Mouse (Mus musculus) kidney, embryonic 16.5 days (tissue): ENCODE measurements around the gene Cdkn2aip. TPM values are rescaled to one million over a fixed set of nuclear protein-coding genes. Genes with fewer than 3 reads are reported as not detected.

Source experiments
- ATAC-seq: fragments of 200-750 bp; cut with Nextera tagmentation; 2 replicates; pipeline ENCODE4 v1.8.0; 2017; ENCODE audit warnings: moderate TSS enrichment; ENCODE audit not compliant: low FRiP score, low TSS enrichment
- H3K27ac ChIP-seq: fragments of 300-500 bp; sonication (generic); 2 replicates; pipeline ENCODE4 v1.5.1; 2014; ENCODE audit warnings: low read length
- H3K27me3 ChIP-seq: fragments of 300-500 bp; sonication (generic); 2 replicates; pipeline ENCODE4 v1.6.1; 2014; ENCODE audit warnings: low read length, control low read depth, mixed read lengths; ENCODE audit not compliant: insufficient read depth
- H3K36me3 ChIP-seq: fragments of 300-500 bp; sonication (generic); 2 replicates; pipeline ENCODE4 v1.6.1; 2014; ENCODE audit warnings: low read length, control low read depth, mixed read lengths; ENCODE audit not compliant: insufficient read depth
- H3K4me1 ChIP-seq: fragments of 300-500 bp; sonication (generic); 2 replicates; pipeline ENCODE4 v1.6.1; 2014; ENCODE audit warnings: low read length, control low read depth, mixed read lengths; ENCODE audit not compliant: insufficient read depth
- H3K4me2 ChIP-seq: fragments of 300-500 bp; sonication (generic); replicated peaks from 2 replicates; pipeline ENCODE4 v1.6.1; 2014; ENCODE audit warnings: low read depth, low read length
- H3K4me3 ChIP-seq: fragments of 300-500 bp; sonication (generic); 2 replicates; pipeline ENCODE4 v1.5.1; 2014; ENCODE audit warnings: mild to moderate bottlenecking, low read length
- H3K9ac ChIP-seq: fragments of 300-500 bp; sonication (generic); replicated peaks from 2 replicates; pipeline ENCODE4 v1.6.1; 2014; ENCODE audit warnings: low read length
- H3K9me3 ChIP-seq: fragments of 300-500 bp; sonication (generic); 2 replicates; pipeline ENCODE4 v1.6.1; 2016; ENCODE audit warnings: low read length, control low read depth
- WGBS: fragments of 180-500 bp; shearing (Covaris S2); extraction: QIAGEN DNeasy Blood & Tissue Kit; methylation state at CpG from one replicate; pipeline ENCODE4 v1.1.7; 2014; 5-methylcytosine and 5-hydroxymethylcytosine counted together
- polyA plus RNA-seq: library from polyadenylated mRNA; unstranded; fragments of >200 nt; fragmentation: Nextera tagmentation; extraction: Ambion mirVana; gene quantifications from 2 replicates; pipeline ENCODE4 v1.2.1, GENCODE M21; 2015

Gene Cdkn2aip
- 28.0 and 28.8 TPM in 2 replicates for polyA plus RNA-seq

DNA sequence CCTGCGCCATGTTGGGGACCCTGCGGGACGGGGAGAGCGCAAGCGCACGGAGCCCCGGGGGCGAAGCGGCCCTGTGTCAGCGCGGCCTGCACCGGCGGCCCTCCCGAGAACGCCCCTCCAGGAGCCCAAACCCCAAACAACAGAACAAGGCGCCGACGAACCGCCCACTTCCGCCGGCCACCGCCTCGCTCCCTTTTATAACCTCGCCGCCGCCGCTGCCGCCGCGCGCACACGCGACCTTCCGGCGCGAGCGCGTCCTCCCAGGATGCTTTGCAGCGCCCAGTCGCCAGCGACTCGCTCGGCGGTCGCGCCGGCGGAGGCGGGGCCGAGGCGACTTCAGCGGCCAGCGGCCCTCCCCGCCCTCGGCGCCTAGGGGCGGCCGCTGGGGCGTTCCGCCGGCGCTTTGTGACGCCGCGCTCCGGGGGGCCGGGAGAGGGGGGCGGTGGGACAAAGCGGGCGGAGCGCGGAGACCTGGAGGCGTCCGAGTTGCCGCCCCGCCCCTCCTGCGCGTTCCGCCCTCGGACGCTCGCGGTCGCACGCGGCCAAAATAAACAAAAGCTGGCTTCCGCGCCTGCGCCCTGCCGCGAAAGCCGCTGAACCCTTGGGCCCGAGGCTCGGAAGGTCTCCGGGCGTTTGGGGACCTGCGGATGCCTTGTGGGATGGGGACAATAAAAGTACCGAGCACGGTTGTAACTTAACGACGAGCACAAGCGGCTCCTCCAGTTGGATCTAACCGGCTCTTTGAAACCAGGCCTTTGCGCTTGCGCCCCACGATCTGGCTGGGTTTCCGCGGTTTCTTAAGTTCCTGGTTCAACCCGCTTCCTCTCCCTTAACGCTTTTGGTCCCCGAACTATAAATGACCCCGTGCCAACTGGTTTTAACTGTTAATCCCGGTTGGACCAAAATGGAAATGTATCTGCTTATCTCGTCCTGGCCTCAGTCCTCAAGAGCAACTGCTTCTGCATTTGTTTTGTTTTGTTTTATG is at the start of gene Cdkn2aip:
Gene Cdkn2aip, minus strand, starts transcription at position 172 of the 985 bp plus-strand sequence.
- Histone ChIP-seq H3K27ac (peak within 1 kb of the TSS; percentile 97), H3K9ac (peak within 1 kb of the TSS; percentile 93), H3K9me3 (no peaks in the 10 kb centered on the region), H3K36me3 (peaks cover 14% of the 10 kb centered on the region), H3K4me2 (peak within 1 kb of the TSS; percentile 62), H3K4me3 (peak within 1 kb of the TSS; percentile 99), H3K27me3 (no peaks in the 10 kb centered on the region), H3K4me1 (peaks cover 12% of the 10 kb centered on the region)
- WGBS, result under 1% methylated on average over 90 of the region's 114 CpGs
- ATAC-seq, result peak; percentile 97

DNA sequence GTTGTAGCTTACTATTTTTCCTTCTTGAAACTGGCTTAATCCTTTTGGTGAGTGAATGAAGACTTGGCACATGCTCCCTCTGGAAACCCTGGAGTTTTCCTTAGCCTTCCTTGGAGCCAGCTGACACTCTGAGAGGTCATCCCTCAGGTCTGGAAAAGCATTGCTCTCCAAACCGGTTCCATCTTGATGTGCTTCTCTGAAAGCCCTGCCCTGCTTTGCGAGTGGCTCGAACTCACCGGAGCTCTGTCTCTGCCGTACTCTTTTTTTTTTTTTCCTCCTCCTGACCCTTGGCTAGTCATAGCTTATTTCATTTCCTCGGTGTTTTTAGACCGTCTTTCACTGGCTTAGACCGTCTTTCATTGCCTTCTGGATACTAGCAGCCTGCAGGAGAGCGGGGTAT is 49.5 kb upstream of the Cdkn2aip start:
- H3K4me1 ChIP-seq, result peaks cover 31% of the 10 kb centered on the region
- 25% methylated on average over 9 of the region's 9 CpGs for WGBS
- ATAC-seq, result peak; percentile 37; the same call in 1 of the 2 replicates
- peak overlapping the region; percentile 21 for H3K4me3 ChIP-seq
- no peak overlapping the region for H3K9ac ChIP-seq
- no peaks in the 10 kb centered on the region for H3K9me3 ChIP-seq
- no peaks in the 10 kb centered on the region for H3K27me3 ChIP-seq
- peak overlapping the region; percentile 68; the same call in 1 of the 2 replicates for H3K27ac ChIP-seq
- no peaks in the 10 kb centered on the region for H3K36me3 ChIP-seq
- peak overlapping the region; percentile 51 for H3K4me2 ChIP-seq

DNA sequence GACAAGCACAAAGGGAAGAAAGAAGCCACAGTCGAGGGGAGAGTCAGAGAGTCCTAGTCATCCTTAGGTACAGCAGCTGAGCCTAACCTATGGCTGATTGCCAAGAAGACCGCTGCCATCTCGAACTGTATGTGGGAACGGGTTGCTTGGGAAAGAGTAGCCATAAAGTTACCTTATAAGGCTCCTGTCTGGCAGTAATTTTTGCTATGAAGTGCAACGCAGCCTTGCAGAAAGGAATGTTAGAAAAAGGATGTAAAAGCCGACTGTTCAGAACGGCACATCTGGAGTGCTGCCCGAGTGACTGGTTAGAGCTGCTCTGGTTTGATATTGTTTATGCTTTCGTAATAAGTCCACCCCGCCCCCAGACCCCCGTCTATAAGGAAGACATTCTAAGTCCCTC is 47.0 kb upstream of the Cdkn2aip start:
- Histone ChIP-seq H3K4me2 (peak overlapping the region; percentile 7; the same call in 1 of the 2 replicates), H3K4me1 (peaks cover 31% of the 10 kb centered on the region), H3K9me3 (no peaks in the 10 kb centered on the region), H3K4me3 (no peak overlapping the region), H3K27ac (peak overlapping the region; percentile 56; the same call in 1 of the 2 replicates), H3K9ac (no peak overlapping the region), H3K27me3 (no peaks in the 10 kb centered on the region), H3K36me3 (no peaks in the 10 kb centered on the region)
- ATAC-seq, result no peak
- WGBS, result 45% methylated on average over 11 of the region's 11 CpGs

DNA sequence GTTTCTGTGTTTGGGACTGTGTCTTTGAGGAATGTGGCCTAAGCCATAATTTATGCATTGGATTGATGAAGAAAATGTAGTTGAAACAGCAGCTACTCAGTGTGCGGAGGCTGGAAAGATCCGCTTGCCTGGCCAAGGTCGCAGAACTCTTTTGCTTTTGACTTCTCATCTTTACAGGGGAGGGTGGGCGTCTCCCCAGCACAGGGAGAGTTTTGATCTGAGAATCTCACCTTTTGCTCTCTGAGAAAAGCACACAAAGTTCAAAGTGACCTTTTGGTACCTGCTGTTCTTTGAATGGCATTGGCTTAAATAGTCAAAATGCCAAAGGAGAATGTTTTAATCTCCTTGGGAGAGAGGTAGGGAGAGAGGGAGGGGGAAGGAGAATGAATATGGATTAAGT is 46.5 kb upstream of the Cdkn2aip start:
- H3K27me3 ChIP-seq, result no peaks in the 10 kb centered on the region
- H3K9ac ChIP-seq, result no peak overlapping the region
- WGBS, result 32% methylated on average over 4 of the region's 4 CpGs
- no peak for ATAC-seq
- peaks cover 31% of the 10 kb centered on the region for H3K4me1 ChIP-seq
- H3K9me3 ChIP-seq, result no peaks in the 10 kb centered on the region
- H3K36me3 ChIP-seq, result no peaks in the 10 kb centered on the region
- no peak overlapping the region for H3K4me3 ChIP-seq
- peak overlapping the region; percentile 56; the same call in 1 of the 2 replicates for H3K27ac ChIP-seq
- H3K4me2 ChIP-seq, result no peak overlapping the region

DNA sequence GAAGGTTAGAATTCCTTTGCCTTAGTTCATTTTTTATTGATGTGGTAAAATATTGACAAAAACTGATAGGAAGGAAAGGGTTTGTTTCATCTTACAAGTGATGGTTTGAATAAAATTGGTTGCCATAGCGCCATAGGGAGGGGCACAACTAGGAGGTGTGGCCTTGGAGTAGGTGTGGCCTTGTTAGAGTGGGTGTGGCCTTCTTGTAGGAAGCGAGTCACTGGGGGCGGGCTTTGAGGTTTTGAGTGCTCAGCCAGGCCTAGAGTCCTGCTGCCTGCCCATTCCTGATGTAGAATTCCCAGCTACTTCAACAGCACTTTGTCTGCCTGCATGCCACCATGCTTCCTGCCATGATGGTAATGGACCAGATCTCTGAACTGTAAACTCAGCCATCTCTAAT is 39.4 kb upstream of the Cdkn2aip start:
- no peak overlapping the region for H3K9ac ChIP-seq
- H3K4me3 ChIP-seq, result no peak overlapping the region
- no peaks in the 10 kb centered on the region for H3K9me3 ChIP-seq
- no peak overlapping the region for H3K27ac ChIP-seq
- H3K4me2 ChIP-seq, result no peak overlapping the region
- 95% methylated on average over 3 of the region's 3 CpGs for WGBS
- H3K4me1 ChIP-seq, result no peaks in the 10 kb centered on the region
- no peak for ATAC-seq
- H3K27me3 ChIP-seq, result no peaks in the 10 kb centered on the region
- no peaks in the 10 kb centered on the region for H3K36me3 ChIP-seq

DNA sequence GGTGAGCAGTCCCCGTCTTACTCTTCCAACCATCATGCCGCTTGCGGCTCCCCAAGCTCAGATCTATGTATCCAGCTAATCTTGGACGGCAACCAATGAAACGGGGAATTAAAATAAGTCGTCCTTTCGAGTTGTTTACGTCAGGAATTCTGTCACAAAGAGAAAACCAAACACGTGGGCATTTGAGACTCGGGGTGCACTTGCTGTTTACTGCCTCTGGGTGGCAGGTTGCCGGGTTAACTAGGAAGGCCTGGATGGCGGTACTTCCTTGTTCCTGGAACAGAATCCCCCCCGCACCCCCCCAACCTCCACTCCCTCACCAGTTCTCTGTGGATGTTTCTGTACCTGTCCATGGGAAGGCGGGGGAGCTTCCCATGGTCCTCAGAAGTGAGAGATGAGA is 36.4 kb upstream of the Cdkn2aip start:
- Histone ChIP-seq H3K9ac (no peak overlapping the region), H3K4me3 (no peak overlapping the region), H3K4me1 (peaks cover 6% of the 10 kb centered on the region), H3K27me3 (no peaks in the 10 kb centered on the region), H3K36me3 (no peaks in the 10 kb centered on the region), H3K9me3 (no peaks in the 10 kb centered on the region), H3K27ac (no peak overlapping the region), H3K4me2 (no peak overlapping the region)
- no peak for ATAC-seq
- WGBS, result 56% methylated on average over 14 of the region's 14 CpGs

DNA sequence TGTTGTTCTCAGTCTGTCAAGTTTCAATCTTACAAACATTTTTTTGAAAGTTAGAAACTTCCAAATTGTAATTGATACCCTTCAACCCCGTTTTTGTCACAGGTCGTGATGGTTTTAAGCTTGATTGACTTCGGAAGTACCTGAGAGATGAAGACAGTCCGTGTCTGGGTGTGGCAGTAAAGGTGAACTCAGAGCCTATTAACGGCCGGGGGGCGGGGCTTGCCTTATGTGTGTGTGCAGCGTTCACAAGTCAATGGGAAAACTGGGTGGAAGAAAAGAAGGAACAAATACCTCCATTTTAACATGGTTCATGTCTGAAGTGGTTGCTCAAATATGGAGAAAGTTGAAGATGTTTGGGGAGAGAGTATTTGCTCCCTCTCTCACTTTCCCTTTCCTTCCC is 35.8 kb upstream of the Cdkn2aip start:
- ATAC-seq, result no peak
- H3K27me3 ChIP-seq, result no peaks in the 10 kb centered on the region
- H3K9ac ChIP-seq, result no peak overlapping the region
- H3K4me2 ChIP-seq, result no peak overlapping the region
- no peaks in the 10 kb centered on the region for H3K9me3 ChIP-seq
- H3K4me3 ChIP-seq, result no peak overlapping the region
- peaks cover 6% of the 10 kb centered on the region for H3K4me1 ChIP-seq
- H3K36me3 ChIP-seq, result no peaks in the 10 kb centered on the region
- 75% methylated on average over 8 of the region's 8 CpGs for WGBS
- H3K27ac ChIP-seq, result no peak overlapping the region

DNA sequence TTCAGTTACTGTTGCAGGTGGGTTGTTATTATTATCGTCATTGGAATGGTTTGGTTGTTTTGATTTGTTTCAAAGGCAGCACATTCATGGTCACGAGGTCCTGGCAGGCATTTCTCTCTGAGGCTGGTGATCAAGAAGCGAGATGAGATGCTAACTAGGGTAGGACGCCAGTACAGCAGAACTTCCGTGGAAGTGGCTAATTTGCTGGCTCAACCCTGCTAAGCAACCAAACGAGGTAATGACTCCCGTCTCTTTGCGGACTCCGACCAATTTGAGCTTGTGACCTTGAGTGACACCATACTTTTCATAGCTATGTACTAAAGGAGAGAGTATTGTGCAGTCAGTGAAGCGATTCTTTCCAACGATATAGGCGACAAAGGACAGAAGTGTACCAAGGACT is 32.6 kb upstream of the Cdkn2aip start:
- WGBS, result 37% methylated on average over 12 of the region's 12 CpGs
- no peaks in the 10 kb centered on the region for H3K9me3 ChIP-seq
- H3K9ac ChIP-seq, result no peak overlapping the region
- 0 out of 2 replicates have a peak, but pooled peaks have one; percentile 24 for ATAC-seq
- no peaks in the 10 kb centered on the region for H3K36me3 ChIP-seq
- peaks cover 6% of the 10 kb centered on the region for H3K4me1 ChIP-seq
- peak overlapping the region; percentile 14; the same call in 1 of the 2 replicates for H3K4me2 ChIP-seq
- H3K27me3 ChIP-seq, result no peaks in the 10 kb centered on the region
- no peak overlapping the region for H3K4me3 ChIP-seq
- H3K27ac ChIP-seq, result 0 out of 2 replicates have a peak overlapping the region, but pooled peaks have one; percentile 4

DNA sequence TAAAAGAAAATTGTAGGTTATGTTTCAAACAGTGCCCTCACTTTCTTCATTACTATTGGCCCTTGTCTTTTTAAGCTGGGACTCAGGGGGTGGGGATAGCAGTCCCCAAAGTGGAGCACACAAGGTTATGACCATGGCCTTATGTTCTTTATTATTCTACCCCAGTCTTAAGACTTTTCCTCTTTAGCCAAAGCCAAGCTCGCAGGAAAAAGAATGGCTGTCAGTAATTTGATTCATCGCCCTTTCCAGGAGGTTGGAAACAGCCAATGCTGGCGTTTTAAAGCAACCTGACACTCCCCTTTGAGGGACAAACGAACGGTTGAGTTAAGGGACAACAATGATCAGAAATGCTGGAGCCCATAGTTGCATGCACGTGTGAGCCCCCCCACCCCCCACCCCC is 32.1 kb upstream of the Cdkn2aip start:
- H3K9me3 ChIP-seq, result no peaks in the 10 kb centered on the region
- H3K4me3 ChIP-seq, result no peak overlapping the region
- ATAC-seq, result no peak
- H3K27ac ChIP-seq, result no peak overlapping the region
- 12% methylated on average over 6 of the region's 6 CpGs for WGBS
- H3K4me1 ChIP-seq, result peaks cover 6% of the 10 kb centered on the region
- H3K4me2 ChIP-seq, result peak overlapping the region; percentile 14; the same call in 1 of the 2 replicates
- no peak overlapping the region for H3K9ac ChIP-seq
- no peaks in the 10 kb centered on the region for H3K36me3 ChIP-seq
- H3K27me3 ChIP-seq, result no peaks in the 10 kb centered on the region

DNA sequence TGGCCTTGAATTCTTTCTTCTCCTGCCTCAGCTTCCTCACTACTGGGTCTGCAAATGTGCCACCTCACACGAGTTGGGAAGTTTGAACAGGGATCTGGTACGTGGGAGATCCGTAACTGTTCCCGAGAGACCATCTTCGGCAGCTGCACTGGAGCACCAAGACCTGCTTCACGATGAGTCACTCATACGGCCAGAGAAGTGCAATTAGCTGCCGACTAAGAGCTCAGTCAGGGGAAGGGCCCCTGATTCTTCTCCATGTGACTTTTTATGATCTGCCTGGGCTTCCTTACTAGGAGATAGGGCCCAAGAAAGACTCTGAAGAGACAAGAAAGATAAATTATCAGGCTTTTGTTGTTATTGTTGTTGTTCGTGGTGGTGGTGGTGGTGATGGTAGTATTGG is 31.1 kb upstream of the Cdkn2aip start:
- WGBS, result 70% methylated on average over 9 of the region's 9 CpGs
- Histone ChIP-seq H3K27ac (no peak overlapping the region), H3K9me3 (no peaks in the 10 kb centered on the region), H3K36me3 (no peaks in the 10 kb centered on the region), H3K4me3 (no peak overlapping the region), H3K4me2 (no peak overlapping the region), H3K4me1 (peaks cover 6% of the 10 kb centered on the region), H3K9ac (no peak overlapping the region), H3K27me3 (no peaks in the 10 kb centered on the region)
- no peak for ATAC-seq
